Mouse (Mus musculus) layer of hippocampus, adult 11-12 months (tissue): ENCODE data around the gene Immp2l.
"Not testable (repeated sequence)": the region's sequence is repeated elsewhere in the genome, so short reads cannot be mapped to it uniquely, and the experiment has no call there.

Source experiments
- DNase-seq: peaks from one replicate; pipeline ENCODE4 v3.0.0; 2022; ENCODE audit warnings: low spot score

Immp2l gene

GRCm38 (mm10) chr12:41859652-41860051, 835.8 kb downstream of the Immp2l start:
- not testable (repeated sequence) for DNase-seq

- DNase-seq: no peak
Measured at GRCm38 (mm10) chr12:41868317-41868716, 844.4 kb downstream of the Immp2l start.

- DNase-seq: no peak
Measured at GRCm38 (mm10) chr12:41874015-41874414, 850.1 kb downstream of the Immp2l start.

- DNase-seq: no peak
Measured at GRCm38 (mm10) chr12:41877292-41877959, 853.5 kb downstream of the Immp2l start.

GRCm38 (mm10) chr12:41878493-41878892, 854.6 kb downstream of the Immp2l start:
- no peak for DNase-seq

- DNase-seq: no peak
Measured at GRCm38 (mm10) chr12:41878972-41879371, 855.1 kb downstream of the Immp2l start.

- no peak for DNase-seq
Measured at GRCm38 (mm10) chr12:41879412-41879811, 855.5 kb downstream of the Immp2l start.

- no peak for DNase-seq
Measured at GRCm38 (mm10) chr12:41880833-41881232, 856.9 kb downstream of the Immp2l start.

- no peak for DNase-seq
Measured at GRCm38 (mm10) chr12:41908011-41908410, 884.1 kb downstream of the Immp2l start.

GRCm38 (mm10) chr12:41911626-41912025, 887.7 kb downstream of the Immp2l start:
- no peak for DNase-seq

GRCm38 (mm10) chr12:41937751-41938150, 913.9 kb downstream of the Immp2l start:
- DNase-seq: no peak

- DNase-seq: no peak
Measured at GRCm38 (mm10) chr12:41941853-41942252, 918.0 kb downstream of the Immp2l start.

GRCm38 (mm10) chr12:41944079-41944672, 920.3 kb downstream of the Immp2l start:
- DNase-seq: no peak

- no peak for DNase-seq
Measured at GRCm38 (mm10) chr12:41946536-41946935, 922.6 kb downstream of the Immp2l start.

- no peak for DNase-seq
Measured at GRCm38 (mm10) chr12:41949409-41949808, 925.5 kb downstream of the Immp2l start.

- DNase-seq: no peak
Measured at GRCm38 (mm10) chr12:41949841-41950241, 926.0 kb downstream of the Immp2l start.

GRCm38 (mm10) chr12:41950726-41951125, 926.8 kb downstream of the Immp2l start:
- no peak for DNase-seq

GRCm38 (mm10) chr12:41961038-41961437, 937.1 kb downstream of the Immp2l start:
- DNase-seq: no peak

GRCm38 (mm10) chr12:41991408-41991807, 967.5 kb downstream of the Immp2l start:
- no peak for DNase-seq
